Mouse (Mus musculus) liver, embryonic 11.5 days (tissue): Measurements from ENCODE around the gene Vsir. TPM values are rescaled to one million over a fixed set of nuclear protein-coding genes. Genes with fewer than 3 reads are reported as not detected.

Experiments used
- ATAC-seq: fragments of 200-750 bp; cut with Nextera tagmentation; replicated peaks from 2 replicates; pipeline ENCODE4 v1.8.0; 2017; ENCODE audit warnings: moderate number of reproducible peaks, mild to moderate bottlenecking, moderate TSS enrichment, moderate library complexity; ENCODE audit not compliant: low FRiP score
- DNase-seq: peaks from one replicate; pipeline ENCODE4 v3.0.0-alpha.2; 2017; ENCODE audit warnings: low spot score
- H3K27ac ChIP-seq: fragments of 300-500 bp; sonication (generic); 2 replicates; pipeline ENCODE4 v1.5.1; 2014; ENCODE audit warnings: mild to moderate bottlenecking, low read depth, low read length, control low read depth
- H3K27me3 ChIP-seq: fragments of 300-500 bp; sonication (generic); replicated peaks from 2 replicates; pipeline ENCODE4 v1.6.1; 2014; ENCODE audit warnings: low read length, mixed read lengths; ENCODE audit not compliant: control insufficient read depth, insufficient read depth
- H3K36me3 ChIP-seq: fragments of 300-500 bp; sonication (generic); 2 replicates; pipeline ENCODE4 v1.6.1; 2014; ENCODE audit warnings: mild to moderate bottlenecking, low read length, moderate library complexity, mixed read lengths; ENCODE audit not compliant: control insufficient read depth, insufficient read depth
- H3K4me1 ChIP-seq: fragments of 300-500 bp; sonication (generic); replicated peaks from 2 replicates; pipeline ENCODE4 v1.6.1; 2014; ENCODE audit warnings: low read length, mixed read lengths; ENCODE audit not compliant: control insufficient read depth, insufficient read depth
- H3K4me2 ChIP-seq: fragments of 300-500 bp; sonication (generic); 2 replicates; pipeline ENCODE4 v1.6.1; 2014; ENCODE audit warnings: mild to moderate bottlenecking, control low read depth, moderate library complexity
- H3K4me3 ChIP-seq: fragments of 300-500 bp; sonication (generic); 2 replicates; pipeline ENCODE4 v1.5.1; 2014; ENCODE audit warnings: low read depth, low read length, control low read depth
- H3K9ac ChIP-seq: fragments of 300-500 bp; sonication (generic); 2 replicates; pipeline ENCODE4 v1.6.1; 2014; ENCODE audit warnings: low read depth, low read length, control low read depth
- H3K9me3 ChIP-seq: fragments of 300-500 bp; sonication (generic); 2 replicates; pipeline ENCODE4 v1.6.1; 2016; ENCODE audit warnings: low read length, inconsistent platforms, mixed read lengths; ENCODE audit not compliant: control insufficient read depth
- WGBS: fragments of 180-500 bp; shearing (Covaris S2); extraction: QIAGEN DNeasy Blood & Tissue Kit; methylation state at CpG from one replicate; pipeline ENCODE4 v1.1.7; 2014; 5-methylcytosine and 5-hydroxymethylcytosine counted together
- polyA plus RNA-seq: library from polyadenylated mRNA; unstranded; fragments of >200 nt; fragmentation: Nextera tagmentation; extraction: Ambion mirVana; gene quantifications from 2 replicates; pipeline ENCODE4 v1.2.1, GENCODE M21; 2014

Vsir gene
- polyA plus RNA-seq, 1 experiment from 2014 or later, result 5.4 TPM

GRCm38 (mm10) chr10:60334583-60334982, 12.1 kb upstream of the Vsir start:
- Histone ChIP-seq H3K4me3 (no peak overlapping the region), H3K27me3 (no peaks in the 10 kb centered on the region), H3K9ac (no peak overlapping the region), H3K4me1 (peaks cover 8% of the 10 kb centered on the region), H3K27ac (no peak overlapping the region), H3K4me2 (no peak overlapping the region), H3K9me3 (no peaks in the 10 kb centered on the region), H3K36me3 (no peaks in the 10 kb centered on the region)
- ATAC-seq (0 out of 2 replicates have a peak, but pooled peaks have one; percentile 49), DNase-seq (no peak)
- WGBS, result 41% methylated on average over 7 of the region's 7 CpGs

DNA sequence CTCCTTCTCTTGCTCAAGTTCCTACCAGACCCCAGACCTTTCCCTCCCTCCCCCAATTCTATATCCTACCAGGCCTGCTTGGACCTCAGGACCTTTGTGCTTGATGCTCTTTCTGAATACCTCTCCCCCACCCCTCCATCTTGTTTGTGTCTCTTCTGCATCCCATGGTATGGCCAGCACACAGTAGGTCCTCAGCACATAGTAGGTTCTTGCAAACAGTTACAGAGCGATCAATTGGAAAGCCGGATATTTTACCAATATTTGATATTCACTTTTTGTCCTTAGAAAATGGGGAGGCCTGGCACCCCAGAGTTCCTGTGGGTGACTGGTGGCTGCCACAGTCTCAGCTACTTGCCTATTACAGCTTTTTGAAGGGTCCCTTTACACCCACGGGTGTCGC, 11.6 kb upstream of the Vsir start:
- no peaks in the 10 kb centered on the region for H3K36me3 ChIP-seq
- WGBS, result 94% methylated on average over 4 of the region's 4 CpGs
- no peak overlapping the region for H3K4me3 ChIP-seq
- ATAC-seq (no peak), DNase-seq (no peak)
- H3K9me3 ChIP-seq, result no peaks in the 10 kb centered on the region
- no peak overlapping the region for H3K4me2 ChIP-seq
- no peak overlapping the region for H3K27ac ChIP-seq
- no peak overlapping the region for H3K9ac ChIP-seq
- H3K4me1 ChIP-seq, result peaks cover 8% of the 10 kb centered on the region
- H3K27me3 ChIP-seq, result no peaks in the 10 kb centered on the region

DNA sequence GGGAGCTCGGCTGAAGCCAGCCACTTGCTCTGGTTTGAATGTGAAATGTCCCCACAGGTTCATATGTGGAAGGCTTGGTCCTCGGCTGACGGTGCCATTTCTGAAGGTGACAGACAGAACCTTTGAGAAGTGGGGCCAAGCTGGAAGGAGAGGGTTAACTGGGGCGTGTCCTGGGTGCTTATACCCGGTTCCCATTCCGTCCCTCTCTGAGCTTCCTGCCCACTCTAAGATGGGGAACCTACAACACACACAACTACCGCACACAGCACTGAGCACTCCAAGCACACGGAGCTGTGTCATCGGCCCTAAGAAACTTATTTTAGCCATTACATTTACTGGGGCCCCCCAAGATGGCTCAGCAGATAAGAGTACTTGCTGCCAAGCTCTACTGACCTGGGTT, 5.1 kb upstream of the Vsir start:
- H3K27ac ChIP-seq, result no peak overlapping the region
- ATAC-seq, result no peak
- no peak for DNase-seq
- H3K4me3 ChIP-seq, result no peak overlapping the region
- H3K4me1 ChIP-seq, result peaks cover 7% of the 10 kb centered on the region
- H3K9me3 ChIP-seq, result no peaks in the 10 kb centered on the region
- H3K9ac ChIP-seq, result no peak overlapping the region
- H3K36me3 ChIP-seq, result no peaks in the 10 kb centered on the region
- H3K4me2 ChIP-seq, result no peak overlapping the region
- no peaks in the 10 kb centered on the region for H3K27me3 ChIP-seq
- WGBS, result 51% methylated on average over 9 of the region's 9 CpGs

DNA sequence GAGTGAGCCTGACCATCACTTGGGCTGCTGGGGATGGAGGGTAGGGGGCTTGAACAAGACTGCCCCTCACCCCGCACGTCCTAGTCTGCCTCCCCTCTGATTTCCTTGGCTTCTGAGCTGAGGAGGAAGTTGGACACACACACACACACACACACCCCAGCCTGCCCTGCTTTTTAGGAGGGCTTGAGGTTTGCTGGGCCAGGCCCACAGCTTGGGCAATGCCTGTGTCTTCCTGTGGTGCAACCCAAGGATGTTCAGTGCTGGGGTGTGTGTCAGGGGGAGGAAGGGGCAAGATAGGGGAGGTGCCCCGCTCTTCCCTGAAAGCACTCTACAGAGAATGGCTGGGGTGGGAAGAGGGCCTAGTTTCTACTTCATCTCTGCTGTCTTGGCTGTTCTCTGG, 2.5 kb upstream of the Vsir start:
- Histone ChIP-seq H3K9ac (no peak overlapping the region), H3K9me3 (no peaks in the 10 kb centered on the region), H3K4me2 (no peak overlapping the region), H3K27me3 (no peaks in the 10 kb centered on the region; the same call in 1 of the 2 replicates), H3K36me3 (no peaks in the 10 kb centered on the region), H3K4me3 (no peak overlapping the region), H3K27ac (no peak overlapping the region), H3K4me1 (peaks cover 32% of the 10 kb centered on the region)
- WGBS, result 48% methylated on average over 3 of the region's 3 CpGs
- DNase-seq, result no peak
- no peak for ATAC-seq

DNA sequence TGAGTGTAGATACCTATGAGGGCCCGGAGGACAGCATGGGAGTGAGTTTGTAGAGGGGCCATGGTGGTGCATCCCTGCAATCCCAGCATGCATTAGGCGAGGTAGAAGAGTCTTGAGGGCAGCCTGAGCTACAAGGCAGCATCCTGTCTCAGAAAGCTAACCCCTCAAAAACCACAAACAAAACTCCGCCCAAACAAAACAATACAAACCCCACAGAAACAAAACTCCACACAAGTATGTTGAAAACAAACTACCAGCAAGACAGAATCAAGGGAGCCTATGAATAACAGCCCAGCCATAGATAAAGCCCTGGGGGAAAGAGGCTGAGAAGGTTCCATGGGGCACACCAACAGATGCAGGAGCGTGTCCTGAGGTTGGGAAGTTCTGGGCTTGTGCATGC, 595 bp upstream of the Vsir start:
- H3K4me2 ChIP-seq, result peak overlapping the region; percentile 95
- H3K9ac ChIP-seq, result no peak overlapping the region; the same call in 1 of the 2 replicates
- no peaks in the 10 kb centered on the region for H3K36me3 ChIP-seq
- ATAC-seq, result no peak
- WGBS, result 78% methylated on average over 4 of the region's 4 CpGs
- DNase-seq, result no peak
- H3K27ac ChIP-seq, result no peak overlapping the region
- H3K27me3 ChIP-seq, result no peaks in the 10 kb centered on the region; the same call in 1 of the 2 replicates
- peaks cover 46% of the 10 kb centered on the region for H3K4me1 ChIP-seq
- no peaks in the 10 kb centered on the region for H3K9me3 ChIP-seq
- no peak overlapping the region for H3K4me3 ChIP-seq

DNA sequence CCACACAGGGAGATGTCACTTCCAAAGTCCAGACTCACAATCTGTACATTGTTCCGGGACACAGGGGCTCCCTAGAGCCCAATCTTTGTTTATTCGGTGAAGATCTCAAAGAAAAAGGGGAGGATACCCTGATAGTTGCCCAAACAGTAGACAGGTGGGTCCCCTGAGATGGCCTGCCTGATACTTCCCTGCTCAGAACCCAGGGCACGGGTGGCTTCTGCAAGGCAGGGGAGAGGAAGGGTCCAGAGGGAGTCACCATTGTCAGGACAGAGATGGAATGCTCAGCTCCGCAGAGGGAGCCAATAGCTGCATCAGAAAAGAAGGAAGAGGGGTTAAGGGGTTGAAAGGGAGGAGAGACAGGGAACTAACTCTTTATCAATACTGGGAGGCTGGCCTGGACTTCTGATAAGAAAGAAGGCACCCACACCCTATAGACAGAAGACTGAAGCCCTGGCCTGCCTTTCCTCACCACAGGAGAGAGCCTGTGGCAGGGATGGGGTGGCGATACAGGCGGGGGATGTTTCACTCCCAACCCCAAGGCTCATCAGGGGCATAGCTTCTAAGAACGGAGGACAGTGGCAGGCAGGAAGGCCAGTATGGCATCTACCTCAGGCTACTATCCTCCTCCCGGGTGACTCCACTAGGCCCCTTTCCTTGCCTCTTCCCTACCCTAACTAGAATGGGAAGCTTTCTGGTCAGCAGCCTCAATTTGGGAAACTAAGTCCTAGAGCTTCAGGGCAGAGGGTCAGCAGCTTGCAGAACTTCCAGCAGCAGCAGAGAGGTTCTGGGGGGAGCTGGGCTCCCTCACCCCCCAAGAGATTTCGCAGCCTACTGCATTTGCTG, 1.3 kb downstream of the Vsir start:
- Histone ChIP-seq H3K27me3 (no peaks in the 10 kb centered on the region; the same call in 1 of the 2 replicates), H3K4me3 (peak overlapping the region; percentile 60), H3K27ac (no peak overlapping the region), H3K4me1 (peaks cover 59% of the 10 kb centered on the region), H3K36me3 (no peaks in the 10 kb centered on the region), H3K9me3 (no peaks in the 10 kb centered on the region), H3K4me2 (peak overlapping the region; percentile 95), H3K9ac (peak overlapping the region; percentile 45; the same call in 1 of the 2 replicates)
- 24% methylated on average over 9 of the region's 9 CpGs for WGBS
- ATAC-seq (peak; percentile 57), DNase-seq (no peak)

- Histone ChIP-seq H3K4me2 (peak overlapping the region; percentile 95), H3K9me3 (no peaks in the 10 kb centered on the region), H3K36me3 (no peaks in the 10 kb centered on the region), H3K27ac (no peak overlapping the region), H3K4me3 (peak overlapping the region; percentile 7; the same call in 1 of the 2 replicates), H3K4me1 (peaks cover 60% of the 10 kb centered on the region), H3K9ac (no peak overlapping the region), H3K27me3 (no peaks in the 10 kb centered on the region; the same call in 1 of the 2 replicates)
- ATAC-seq, result no peak
- WGBS, result 27% methylated on average over 6 of the region's 6 CpGs
- DNase-seq, result no peak
Measured at GRCm38 (mm10) chr10:60349056-60349455, 2.4 kb downstream of the Vsir start.

- H3K9ac ChIP-seq, result no peak overlapping the region
- ATAC-seq (no peak), DNase-seq (no peak)
- no peak overlapping the region for H3K27ac ChIP-seq
- WGBS, result 73% methylated on average over 5 of the region's 5 CpGs
- peak overlapping the region; percentile 95 for H3K4me2 ChIP-seq
- no peaks in the 10 kb centered on the region for H3K9me3 ChIP-seq
- H3K4me3 ChIP-seq, result no peak overlapping the region
- H3K36me3 ChIP-seq, result no peaks in the 10 kb centered on the region
- no peaks in the 10 kb centered on the region; the same call in 1 of the 2 replicates for H3K27me3 ChIP-seq
- peaks cover 60% of the 10 kb centered on the region for H3K4me1 ChIP-seq
Measured at GRCm38 (mm10) chr10:60349644-60350043, 3.0 kb downstream of the Vsir start.
